Mouse (Mus musculus): Measurements from ENCODE around the gene Rap2a. TPM values are rescaled to one million over a fixed set of nuclear protein-coding genes. Genes with fewer than 3 reads are reported as not detected.

Gene Rap2a
- polyA plus RNA-seq, 1 experiment: 9.5 TPM

- H3K4me3 ChIP-seq (ENCODE audit: insufficient read depth, low read depth, low read length): peak overlapping the region; percentile 90
- H3K4me1 ChIP-seq (ENCODE audit: control insufficient read depth, insufficient read depth, insufficient read length, low read length): 0 out of 2 replicates have a peak, but pooled peaks cover 4% of the 10 kb centered on the region
- no peak overlapping the region; the same call in 1 of the 2 replicates for H3K27ac ChIP-seq (replicated peaks; ENCODE audit: low read depth, low read length)
Observed at GRCm38 (mm10) chr14:120478641-120479341, 547 bp downstream of the Rap2a start.

- Histone ChIP-seq H3K4me1 (ENCODE audit: control insufficient read depth, insufficient read depth, insufficient read length, low read length) (0 out of 2 replicates have a peak, but pooled peaks cover 5% of the 10 kb centered on the region), H3K4me3 (ENCODE audit: insufficient read depth, low read depth, low read length) (0 out of 2 replicates have a peak overlapping the region, but pooled peaks have one; percentile 7), H3K27ac (replicated peaks; ENCODE audit: low read depth, low read length) (no peak overlapping the region)
Observed at GRCm38 (mm10) chr14:120480341-120480900, 2.2 kb downstream of the Rap2a start.

- Histone ChIP-seq H3K4me1 (ENCODE audit: control insufficient read depth, insufficient read depth, insufficient read length, low read length) (0 out of 2 replicates have a peak, but pooled peaks cover 5% of the 10 kb centered on the region), H3K4me3 (ENCODE audit: insufficient read depth, low read depth, low read length) (no peak overlapping the region), H3K27ac (replicated peaks; ENCODE audit: low read depth, low read length) (no peak overlapping the region)
Observed at GRCm38 (mm10) chr14:120480927-120481326, 2.7 kb downstream of the Rap2a start.

- H3K4me1 ChIP-seq (ENCODE audit: control insufficient read depth, insufficient read depth, insufficient read length, low read length): 0 out of 2 replicates have a peak, but pooled peaks cover 5% of the 10 kb centered on the region
- no peak overlapping the region for H3K4me3 ChIP-seq (ENCODE audit: insufficient read depth, low read depth, low read length)
- H3K27ac ChIP-seq (replicated peaks; ENCODE audit: low read depth, low read length): no peak overlapping the region
Observed at GRCm38 (mm10) chr14:120484561-120484960, 6.3 kb downstream of the Rap2a start.

GRCm38 (mm10) chr14:120496284-120496683 is 18.0 kb downstream of the Rap2a start:
- no peak overlapping the region for H3K4me3 ChIP-seq (ENCODE audit: insufficient read depth, low read depth, low read length)
- H3K27ac ChIP-seq (replicated peaks; ENCODE audit: low read depth, low read length): no peak overlapping the region
- H3K4me1 ChIP-seq (ENCODE audit: control insufficient read depth, insufficient read depth, insufficient read length, low read length): peaks cover 10% of the 10 kb centered on the region

- Histone ChIP-seq H3K4me3 (ENCODE audit: insufficient read depth, low read depth, low read length) (no peak overlapping the region), H3K4me1 (ENCODE audit: control insufficient read depth, insufficient read depth, insufficient read length, low read length) (peaks cover 10% of the 10 kb centered on the region), H3K27ac (replicated peaks; ENCODE audit: low read depth, low read length) (no peak overlapping the region)
Observed at GRCm38 (mm10) chr14:120496827-120497226, 18.6 kb downstream of the Rap2a start.

DNA sequence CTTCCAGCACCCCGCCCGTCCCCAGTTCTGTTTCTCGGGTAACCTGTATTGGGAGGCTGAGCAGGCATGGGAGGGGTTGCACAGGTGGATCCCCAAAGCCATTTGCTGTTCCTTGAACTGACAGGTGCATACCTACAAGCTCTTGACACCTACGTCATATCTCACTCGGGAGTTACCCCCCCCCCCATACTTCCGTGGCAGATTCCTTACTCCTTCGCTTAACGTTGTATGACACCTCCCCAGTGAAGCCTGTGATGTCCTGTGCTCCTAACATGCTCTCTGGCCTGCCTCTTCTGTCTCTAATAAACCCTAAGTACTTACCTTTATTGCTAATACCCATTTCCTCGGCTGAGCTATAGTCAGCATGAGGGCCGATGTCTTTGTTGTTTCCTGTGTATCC is 20.9 kb downstream of the Rap2a start:
- peaks cover 10% of the 10 kb centered on the region for H3K4me1 ChIP-seq (ENCODE audit: control insufficient read depth, insufficient read depth, insufficient read length, low read length)
- H3K27ac ChIP-seq (replicated peaks; ENCODE audit: low read depth, low read length): no peak overlapping the region
- H3K4me3 ChIP-seq (ENCODE audit: insufficient read depth, low read depth, low read length): no peak overlapping the region

- H3K27ac ChIP-seq (replicated peaks; ENCODE audit: low read depth, low read length): no peak overlapping the region
Observed at GRCm38 (mm10) chr14:120499601-120500000, 21.4 kb downstream of the Rap2a start.

GRCm38 (mm10) chr14:120500021-120500560 is 21.8 kb downstream of the Rap2a start:
- H3K4me3 ChIP-seq (ENCODE audit: insufficient read depth, low read depth, low read length): no peak overlapping the region
- H3K27ac ChIP-seq (replicated peaks; ENCODE audit: low read depth, low read length): no peak overlapping the region
- H3K4me1 ChIP-seq (ENCODE audit: control insufficient read depth, insufficient read depth, insufficient read length, low read length): peaks cover 10% of the 10 kb centered on the region

More at GRCm38 (mm10) chr14:120499601-120500000, 21.4 kb downstream of the Rap2a start:
- Histone ChIP-seq H3K4me3 (ENCODE audit: insufficient read depth, low read depth, low read length) (no peak overlapping the region), H3K4me1 (ENCODE audit: control insufficient read depth, insufficient read depth, insufficient read length, low read length) (peaks cover 10% of the 10 kb centered on the region)

DNA sequence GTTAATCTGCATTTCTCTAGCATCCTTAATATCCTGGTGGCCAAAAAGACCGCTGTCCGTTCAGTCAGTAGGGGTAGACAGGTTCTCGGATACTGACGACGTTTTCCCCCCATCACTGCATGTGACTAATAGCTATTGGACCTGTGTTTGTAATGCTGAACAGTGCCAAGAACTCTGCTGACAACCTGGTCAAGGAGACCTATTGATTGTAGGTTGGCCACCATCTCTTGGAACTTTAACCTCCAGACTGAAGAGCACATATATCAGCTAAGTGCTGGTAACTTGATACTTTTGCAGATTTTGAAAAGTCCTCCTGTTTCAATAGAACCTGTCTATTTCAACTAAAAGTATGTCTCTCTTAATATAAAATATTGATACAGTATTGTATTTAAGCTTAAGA is 22.5 kb downstream of the Rap2a start:
- Histone ChIP-seq H3K27ac (replicated peaks; ENCODE audit: low read depth, low read length) (no peak overlapping the region), H3K4me1 (ENCODE audit: control insufficient read depth, insufficient read depth, insufficient read length, low read length) (peaks cover 10% of the 10 kb centered on the region), H3K4me3 (ENCODE audit: insufficient read depth, low read depth, low read length) (no peak overlapping the region)

DNA sequence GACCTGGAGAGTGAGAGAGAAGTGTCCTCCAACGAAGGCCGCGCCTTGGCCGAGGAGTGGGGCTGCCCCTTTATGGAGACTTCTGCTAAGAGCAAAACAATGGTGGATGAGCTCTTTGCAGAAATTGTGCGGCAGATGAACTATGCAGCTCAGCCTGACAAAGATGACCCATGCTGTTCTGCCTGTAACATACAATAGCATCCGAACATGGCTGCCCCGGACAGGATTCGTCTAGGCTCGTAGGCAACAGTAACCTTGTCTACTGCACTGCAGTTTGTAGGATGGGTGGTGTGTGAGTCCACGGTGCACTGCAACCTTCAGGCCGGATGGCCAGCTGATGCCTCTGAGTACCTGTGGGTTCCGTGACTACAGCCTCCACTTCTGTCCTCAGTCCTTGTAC is 25.4 kb downstream of the Rap2a start:
- Histone ChIP-seq H3K4me3 (ENCODE audit: insufficient read depth, low read depth, low read length) (no peak overlapping the region), H3K4me1 (ENCODE audit: control insufficient read depth, insufficient read depth, insufficient read length, low read length) (peaks cover 2% of the 10 kb centered on the region), H3K27ac (replicated peaks; ENCODE audit: low read depth, low read length) (no peak overlapping the region)

GRCm38 (mm10) chr14:120504423-120504822 is 26.2 kb downstream of the Rap2a start:
- Histone ChIP-seq H3K27ac (replicated peaks; ENCODE audit: low read depth, low read length) (no peak overlapping the region), H3K4me1 (ENCODE audit: control insufficient read depth, insufficient read depth, insufficient read length, low read length) (peaks cover 2% of the 10 kb centered on the region), H3K4me3 (ENCODE audit: insufficient read depth, low read depth, low read length) (no peak overlapping the region)

DNA sequence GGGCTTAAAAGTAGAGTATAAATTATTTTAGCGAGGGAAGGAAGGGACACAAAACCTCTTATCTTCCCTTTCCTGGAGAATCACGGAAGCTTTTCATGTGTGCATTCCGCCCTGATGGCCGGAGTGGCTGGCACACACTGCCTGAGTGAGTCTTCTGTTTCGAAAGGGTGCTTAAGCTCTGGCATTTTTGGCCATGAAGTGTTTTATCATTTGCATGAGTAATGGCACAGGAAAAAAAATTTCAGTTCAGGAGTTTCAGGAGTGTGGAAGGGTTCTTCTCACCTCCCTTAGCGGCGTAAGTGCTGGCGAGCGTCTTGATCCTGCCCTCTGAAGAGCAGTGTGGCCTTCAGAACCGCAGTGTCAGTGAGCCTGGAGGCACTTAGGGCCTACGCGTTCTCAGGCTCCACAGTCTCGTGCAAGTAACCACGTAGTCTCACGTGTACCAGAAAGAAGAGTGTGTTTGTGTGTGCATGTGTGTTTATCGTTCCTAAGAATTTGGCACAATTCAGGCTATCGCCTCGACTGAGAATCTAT is 26.8 kb downstream of the Rap2a start:
- no peak overlapping the region for H3K27ac ChIP-seq (replicated peaks; ENCODE audit: low read depth, low read length)
- H3K4me1 ChIP-seq (ENCODE audit: control insufficient read depth, insufficient read depth, insufficient read length, low read length): no peaks in the 10 kb centered on the region; the same call in none of the 2 replicates

GRCm38 (mm10) chr14:120505918-120506317 is 27.7 kb downstream of the Rap2a start:
- H3K4me3 ChIP-seq (ENCODE audit: insufficient read depth, low read depth, low read length): no peak overlapping the region
- H3K4me1 ChIP-seq (ENCODE audit: control insufficient read depth, insufficient read depth, insufficient read length, low read length): no peaks in the 10 kb centered on the region; the same call in 1 of the 2 replicates
- H3K27ac ChIP-seq (replicated peaks; ENCODE audit: low read depth, low read length): no peak overlapping the region

More for the DNA sequence above, 26.8 kb downstream of the Rap2a start:
- no peak overlapping the region for H3K4me3 ChIP-seq (ENCODE audit: insufficient read depth, low read depth, low read length)

DNA sequence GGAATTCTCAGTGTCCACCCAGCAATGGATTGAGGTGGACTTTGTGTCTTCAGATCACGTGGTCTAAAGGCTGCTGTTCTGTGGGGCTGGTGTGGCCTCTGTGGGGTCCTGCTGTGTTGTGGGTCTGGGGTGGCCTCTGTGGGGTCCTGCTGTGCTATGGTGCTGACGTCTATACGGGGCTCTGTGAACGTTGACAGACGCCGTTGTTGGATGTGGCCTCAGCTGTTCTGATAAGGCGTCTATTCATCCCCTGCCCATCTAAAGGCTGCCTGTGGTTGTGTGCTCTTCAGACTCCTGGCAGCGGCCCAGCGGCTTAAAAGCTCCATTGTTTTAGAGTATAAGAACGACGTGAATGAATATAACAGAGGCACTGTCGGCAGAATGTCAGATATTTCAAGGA is 29.3 kb downstream of the Rap2a start:
- H3K4me3 ChIP-seq (ENCODE audit: insufficient read depth, low read depth, low read length): no peak overlapping the region
- no peak overlapping the region for H3K27ac ChIP-seq (replicated peaks; ENCODE audit: low read depth, low read length)
- no peaks in the 10 kb centered on the region for H3K4me1 ChIP-seq (ENCODE audit: control insufficient read depth, insufficient read depth, insufficient read length, low read length)
